Mouse (Mus musculus) CD4-positive, CD25-positive, alpha-beta regulatory T cell, adult 2 months (primary cell): ENCODE measurements around the gene Hoxb2.

Experiments
- DNase-seq: peaks from one replicate; pipeline ENCODE4 v3.0.0-alpha.2; 2012; ENCODE audit warnings: low read depth, low spot score

Hoxb2 gene

GRCm38 (mm10) chr11:96351312-96351711 lies 987 bp downstream of the Hoxb2 start:
- no peak for DNase-seq

- DNase-seq: no peak
These were observed 1.5 kb downstream of the Hoxb2 start for GRCm38 (mm10) chr11:96351831-96352230.

- peak; percentile 35 for DNase-seq
These were observed 2.6 kb downstream of the Hoxb2 start for GRCm38 (mm10) chr11:96352691-96353521.

GRCm38 (mm10) chr11:96353522-96353841 lies 3.2 kb downstream of the Hoxb2 start:
- DNase-seq: no peak

GRCm38 (mm10) chr11:96353939-96354338 lies 3.6 kb downstream of the Hoxb2 start:
- no peak for DNase-seq

- DNase-seq: no peak
These were observed 4.1 kb downstream of the Hoxb2 start for GRCm38 (mm10) chr11:96354376-96354775.

GRCm38 (mm10) chr11:96354801-96355311 lies 4.5 kb downstream of the Hoxb2 start:
- no peak for DNase-seq

- peak; percentile 5 for DNase-seq
These were observed 13.5 kb downstream of the Hoxb2 start for GRCm38 (mm10) chr11:96363807-96364206.

- DNase-seq: no peak
These were observed 15.2 kb downstream of the Hoxb2 start, which contains the start of gene Hoxb1 for GRCm38 (mm10) chr11:96365441-96366091. Gene Hoxb1, plus strand, starts transcription at chr11:96365752.

- DNase-seq: peak; percentile 9
These were observed 16.0 kb downstream of the Hoxb2 start for GRCm38 (mm10) chr11:96366092-96367041.

- DNase-seq: no peak
These were observed 16.8 kb downstream of the Hoxb2 start for GRCm38 (mm10) chr11:96367141-96367540.

GRCm38 (mm10) chr11:96368686-96369085 lies 18.4 kb downstream of the Hoxb2 start:
- DNase-seq: no peak

- no peak for DNase-seq
These were observed 18.8 kb downstream of the Hoxb2 start for GRCm38 (mm10) chr11:96369140-96369539.

- no peak for DNase-seq
These were observed 21.4 kb downstream of the Hoxb2 start for GRCm38 (mm10) chr11:96371726-96372125.

GRCm38 (mm10) chr11:96372519-96372918 lies 22.2 kb downstream of the Hoxb2 start:
- no peak for DNase-seq

GRCm38 (mm10) chr11:96374810-96375209 lies 24.5 kb downstream of the Hoxb2 start:
- no peak for DNase-seq

GRCm38 (mm10) chr11:96383381-96383780 lies 33.1 kb downstream of the Hoxb2 start:
- DNase-seq: no peak

GRCm38 (mm10) chr11:96387635-96388034 lies 37.3 kb downstream of the Hoxb2 start:
- no peak for DNase-seq

GRCm38 (mm10) chr11:96396772-96397626 lies 46.7 kb downstream of the Hoxb2 start:
- DNase-seq: no peak

- DNase-seq: no peak
These were observed 47.5 kb downstream of the Hoxb2 start for GRCm38 (mm10) chr11:96397806-96398335.
